In the genomic region with DNA sequence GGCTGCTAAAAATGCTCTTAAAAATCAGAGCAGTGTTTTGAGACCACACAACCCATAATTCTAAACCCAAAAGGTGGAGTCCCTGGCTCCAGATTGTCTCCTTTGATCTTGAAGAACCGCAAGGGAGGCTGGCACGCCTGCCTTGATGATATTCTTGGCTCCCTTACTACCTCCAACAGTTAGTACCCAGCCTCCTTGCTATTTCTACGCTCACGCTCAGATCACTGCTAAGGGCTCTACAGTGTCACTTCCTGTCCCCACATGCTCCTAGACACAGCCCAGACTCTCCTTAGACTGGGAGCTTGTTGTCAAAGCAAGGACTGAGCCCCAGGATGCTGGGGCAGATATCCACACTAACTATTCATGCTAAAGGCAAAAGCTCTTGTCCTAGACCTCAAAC, we compare ENCODE assay signal across 27 mouse cellular contexts. TPM values are rescaled to one million over a fixed set of nuclear protein-coding genes. Genes with fewer than 3 reads are reported as not detected.
DNase-seq lines count a peak whose midpoint lies in the region; ATAC-seq and TF ChIP-seq lines count a peak whose summit lies in the region.
"Had no signal": no experiment of that assay in that cellular context is flagged by ENCODE, and none has a peak within 500 bp of the region (broad histone marks: within the 10 kb centered on the region; RNA-seq: fewer than 3 reads in every experiment).

No protein-coding gene starts in this region.

- peaks cover 5% of the 10 kb centered on the region; the same call in 1 of the 2 replicates for H3K9me3 ChIP-seq in forebrain, postnatal 0 days (ENCODE audit: low read length)
- H3K9me3 ChIP-seq: neural tube, embryonic 15.5 days had no signal

- peak; percentile 86 for DNase-seq in heart, adult 11 months
- no peak for DNase-seq in heart, postnatal 14 days
- peak; percentile 41 for DNase-seq in CD4-positive, CD25-positive, alpha-beta regulatory T cell, adult 2 months (ENCODE audit: low read depth, low spot score)
- peak; percentile 62 for DNase-seq in T-cell, adult 2 months (ENCODE audit: low spot score)
- DNase-seq in naive thymus-derived CD4-positive, alpha-beta T cell, adult 2 months (ENCODE audit: low read depth) = peak; percentile 66
- no peak for DNase-seq in forebrain, postnatal 0 days
- no peak for DNase-seq in spleen, postnatal 4 days (ENCODE audit: low spot score in 2 of 2)
- DNase-seq: adrenal gland, postnatal 36 days; B cell, adult 2 months; cerebellum, adult 11-12 months; cerebellum, postnatal 25 days; gastrocnemius, postnatal 25 days; kidney, postnatal 4 days; layer of hippocampus, adult 9-11 months; liver, postnatal 0 days; lung, postnatal 10 days had no signal

- TF ChIP-seq CTCF in forebrain, postnatal 0 days (IDR thresholded peaks at IDR 0.05; ENCODE audit: low read depth) = no peak

- no peak overlapping the region for H3K9ac ChIP-seq in forebrain, postnatal 0 days
- H3K9ac ChIP-seq: embryonic facial prominence, embryonic 13.5 days; liver, postnatal 0 days; neural tube, embryonic 15.5 days had no signal

- no peaks in the 10 kb centered on the region for H3K36me3 ChIP-seq in forebrain, postnatal 0 days (ENCODE audit: insufficient read depth)

- no peak overlapping the region for H3K4me3 ChIP-seq in forebrain, postnatal 0 days (ENCODE audit: low read depth, low read length)
- H3K4me3 ChIP-seq: embryonic facial prominence, embryonic 13.5 days; heart, embryonic 10.5 days; hindbrain, embryonic 10.5 days; left cerebral cortex, adult 2 months; midbrain, embryonic 10.5 days; neural tube, embryonic 15.5 days had no signal

- intact Hi-C loops in heart, postnatal 14 days (cut with DNase I) = no loop called here

- H3K4me2 ChIP-seq in forebrain, postnatal 0 days (ENCODE audit: low read depth) = no peak overlapping the region
- H3K4me2 ChIP-seq: embryonic facial prominence, embryonic 13.5 days; liver, embryonic 11.5 days; neural tube, embryonic 15.5 days had no signal

- H3K4me1 ChIP-seq in forebrain, postnatal 0 days (ENCODE audit: insufficient read depth) = no peaks in the 10 kb centered on the region

- H3K27me3 ChIP-seq in forebrain, postnatal 0 days (ENCODE audit: insufficient read depth, low read length) = no peaks in the 10 kb centered on the region
- H3K27me3 ChIP-seq: embryonic facial prominence, embryonic 13.5 days; neural tube, embryonic 15.5 days had no signal

- no peak overlapping the region for H3K27ac ChIP-seq in forebrain, postnatal 0 days (ENCODE audit: low read depth, low read length)
- H3K27ac ChIP-seq: embryonic facial prominence, embryonic 13.5 days; heart, embryonic 10.5 days; hindbrain, embryonic 10.5 days; left cerebral cortex, adult 2 months; midbrain, embryonic 10.5 days; neural tube, embryonic 15.5 days had no signal

- WGBS in forebrain, postnatal 0 days = 77% methylated on average over 4 of the region's 4 CpGs

- ATAC-seq in forebrain, postnatal 0 days = no peak
- ATAC-seq: forebrain, embryonic 14.5 days; hindbrain, embryonic 16.5 days; intestine, postnatal 0 days; liver, postnatal 0 days; midbrain, embryonic 16.5 days had no signal

RNA-seq across cellular contexts. Expression of gene Rasa3, which starts 46.6 kb away (rescaled TPM):
- total RNA-seq in heart, postnatal 14 days (2021) = 10 to 100 TPM; 22.2 to 22.6 TPM
- 49.7 and 51.3 TPM in 2 replicates for total RNA-seq in forebrain, postnatal 0 days (2014; rRNA removed)
- 16.6 and 24.3 TPM in 2 replicates for polyA plus RNA-seq in forebrain, postnatal 0 days (2015; fragmentation: Nextera tagmentation; extraction: Ambion mirVana)

Comparison
In these comparisons a context has a peak if more than half of its experiments do, and no peak if none do; other contexts are left out.
1. DNase-seq: peak in heart, adult 11 months (single experiment), CD4-positive, CD25-positive, alpha-beta regulatory T cell, adult 2 months (single experiment), T-cell, adult 2 months (single experiment) and naive thymus-derived CD4-positive, alpha-beta T cell, adult 2 months (single experiment); none in heart, postnatal 14 days (0 of 2), forebrain, postnatal 0 days (single experiment) and spleen, postnatal 4 days (0 of 2).